Mouse (Mus musculus): ENCODE measurements around the gene Ms4a4a. TPM values are rescaled to one million over a fixed set of nuclear protein-coding genes. Genes with fewer than 3 reads are reported as not detected.
"Not testable (repeated sequence)": the region's sequence is repeated elsewhere in the genome, so short reads cannot be mapped to it uniquely, and the experiment has no call there.

The Ms4a4a gene
- 10 to 100 TPM; 10.1 to 12.5 TPM for total RNA-seq (2021)
- long read RNA-seq, experiment 1, partial matches to known transcripts = 0 of 1 reads
- long read RNA-seq, experiment 1, other reads (novel, unspliced or antisense) = 0 of 1 reads
- long read RNA-seq, experiment 2, transcript Ms4a4a-201 (7 exons, 836 nt) = major isoform, 5 of 6 reads
- long read RNA-seq, experiment 2, partial matches to known transcripts = 0 of 6 reads
- long read RNA-seq, experiment 2, other reads (novel, unspliced or antisense) = 1 of 6 reads

DNA sequence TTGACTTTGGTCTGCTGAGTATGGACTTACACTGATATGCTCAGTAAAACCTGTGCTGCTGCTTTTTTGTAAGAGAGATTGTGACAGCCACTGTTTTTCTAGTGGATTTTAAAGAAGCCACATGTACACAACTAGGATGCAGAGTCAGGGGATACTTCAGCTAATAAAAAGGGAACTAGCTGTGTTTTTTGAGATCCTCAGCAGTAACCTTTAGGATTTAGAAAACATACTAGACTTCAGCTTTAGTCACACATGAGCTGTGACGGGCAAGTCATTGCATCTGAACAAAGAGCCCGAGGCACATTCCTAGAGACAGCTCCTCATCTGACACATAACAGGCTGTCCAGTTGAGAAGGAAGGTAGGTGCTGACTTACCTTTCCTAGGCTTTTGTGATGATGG is at the start of gene Ms4a4a:
Gene Ms4a4a, plus strand, starts transcription at position 251 of the 400 bp plus-strand sequence.
- DNase-seq (ENCODE audit: low spot score in 2 of 2) = no peak

DNA sequence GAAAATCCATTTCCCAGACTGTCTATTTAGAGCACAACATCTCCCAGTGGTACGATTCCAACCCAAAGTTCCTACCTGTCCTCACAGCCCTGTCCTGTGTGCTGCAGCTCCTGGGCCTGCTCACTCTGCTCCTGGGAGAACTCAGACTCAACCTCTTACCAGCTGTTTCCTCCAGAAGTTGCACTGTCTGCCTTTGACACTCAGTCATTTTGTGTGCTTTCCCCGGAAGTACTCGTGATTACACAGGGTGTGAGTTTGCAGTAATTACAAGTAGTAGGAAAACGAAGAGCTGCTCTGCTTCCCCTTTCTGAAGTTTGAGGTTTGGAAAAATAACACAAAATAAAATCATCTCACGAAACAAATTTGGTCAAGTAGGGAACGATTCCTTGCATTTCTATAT is 39.4 kb upstream of the Ms4a4a start, which contains the start of gene Ms4a7:
Gene Ms4a7, minus strand, starts transcription at position 215 of the 400 bp plus-strand sequence.
- no peak for DNase-seq (ENCODE audit: low spot score in 2 of 2)

DNA sequence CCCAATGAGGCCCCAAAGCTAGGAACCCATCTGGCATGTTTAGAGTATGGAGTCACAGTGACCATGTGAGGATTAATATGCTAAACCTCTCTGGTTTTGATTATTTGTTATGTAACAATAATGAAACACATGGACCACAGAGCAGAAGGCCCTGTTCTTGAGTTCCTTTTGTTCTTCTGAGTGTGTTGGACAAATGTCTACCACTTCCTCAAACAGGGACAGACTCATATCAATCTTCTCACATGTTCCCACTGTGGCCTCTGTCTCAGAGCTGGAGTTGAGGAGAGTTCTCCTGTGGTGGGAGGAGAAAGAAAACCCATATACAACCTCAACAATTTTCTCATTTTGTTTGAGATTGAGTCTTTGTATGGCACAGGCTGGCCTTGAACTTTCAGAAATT is 32.2 kb upstream of the Ms4a4a start:
- no peak for DNase-seq (ENCODE audit: low spot score in 2 of 2)

DNA sequence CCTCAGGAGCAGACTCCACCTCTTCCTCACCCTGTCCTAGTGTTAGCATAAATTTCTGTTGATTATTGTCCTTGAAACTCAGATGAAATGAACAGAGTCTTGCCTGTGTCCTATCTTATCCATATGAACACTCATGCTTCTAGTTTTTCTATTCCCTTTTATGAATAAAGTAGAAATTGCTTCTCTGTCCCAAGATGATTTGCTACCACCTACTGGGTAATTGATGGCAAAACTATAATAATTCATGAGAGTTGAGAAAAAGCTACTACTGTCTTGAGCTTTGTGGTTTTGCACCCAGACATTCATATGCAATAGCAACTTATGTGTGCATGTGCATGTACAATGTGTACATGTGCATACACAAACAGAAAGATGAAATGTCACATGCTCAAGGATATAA is 31.3 kb upstream of the Ms4a4a start:
- no peak for DNase-seq (ENCODE audit: low spot score in 2 of 2)

DNA sequence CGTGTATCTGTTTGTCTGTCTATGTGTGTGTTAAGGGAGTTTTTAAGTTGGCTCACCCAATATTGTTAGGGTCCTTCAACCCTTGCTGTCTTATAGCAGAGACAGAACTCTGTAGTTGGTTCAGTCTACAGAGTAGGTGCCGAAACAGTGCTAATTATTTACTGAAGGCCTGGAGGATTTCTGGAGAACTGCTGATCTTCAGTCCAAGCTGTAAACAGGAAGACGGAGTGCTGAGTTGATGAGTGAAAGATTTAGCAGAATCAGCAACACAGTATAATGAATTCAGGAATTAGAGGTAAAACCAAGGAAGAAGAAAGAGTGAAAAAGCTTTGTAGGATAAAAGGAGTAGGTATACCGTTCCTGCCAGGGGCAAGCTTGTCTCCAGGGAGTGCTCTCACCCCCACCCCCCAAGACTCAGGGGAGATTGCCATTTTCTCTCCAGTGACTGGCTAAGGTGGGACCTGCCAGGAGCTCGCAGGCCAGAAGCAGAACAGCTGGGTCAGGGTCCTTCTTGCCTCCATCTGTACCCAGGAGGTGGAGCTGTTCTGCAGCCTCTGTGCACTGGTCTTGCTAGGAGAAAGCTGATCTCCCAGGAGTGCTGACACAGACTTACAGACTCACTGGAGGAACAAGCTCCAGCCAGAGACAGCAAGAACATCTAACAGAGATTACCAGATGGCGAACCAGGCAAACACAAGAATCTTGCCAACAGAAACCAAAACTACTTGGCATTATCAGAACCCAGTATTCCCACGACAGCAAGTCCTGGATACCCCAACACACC is 25.4 kb upstream of the Ms4a4a start:
- no peak for DNase-seq (ENCODE audit: low spot score in 2 of 2)

DNA sequence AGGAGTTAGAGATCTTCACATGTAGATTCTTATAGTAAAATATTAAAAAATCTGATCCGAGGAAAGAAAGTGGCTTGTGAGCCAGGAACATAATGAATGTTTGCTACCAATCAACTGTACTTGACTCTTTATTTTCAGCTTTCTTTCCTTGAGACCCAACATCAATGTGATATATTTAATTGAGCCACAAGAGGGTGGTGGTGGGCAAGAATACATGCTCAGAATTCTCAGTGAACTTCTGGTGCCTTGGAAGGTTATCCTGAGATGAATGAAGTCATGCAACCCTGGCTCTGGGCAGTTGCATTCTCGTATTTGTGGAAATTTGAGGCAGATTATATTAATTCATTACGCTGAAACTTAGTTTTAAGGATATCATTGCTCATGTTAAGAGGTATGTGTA is 23.4 kb upstream of the Ms4a4a start:
- no peak for DNase-seq (ENCODE audit: low spot score in 2 of 2)

DNA sequence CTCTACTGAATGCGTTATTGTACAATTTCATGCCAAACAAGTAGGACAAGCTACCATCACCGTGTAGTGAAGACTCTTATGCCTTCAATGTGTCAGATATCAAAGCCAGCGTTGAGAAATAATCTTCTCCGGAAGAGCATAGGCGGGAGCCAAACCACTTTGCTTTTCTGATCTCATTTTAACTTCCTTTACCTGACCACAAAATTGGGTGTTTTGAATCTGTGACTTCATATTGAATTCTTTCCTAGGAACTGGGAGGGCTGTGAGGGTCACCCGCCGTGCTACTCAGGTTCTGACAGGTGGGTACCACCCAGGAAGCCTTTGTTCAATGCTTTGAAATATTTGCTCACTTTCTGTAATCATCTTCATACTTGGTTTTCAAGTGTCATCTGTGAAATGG is 19.6 kb upstream of the Ms4a4a start:
- DNase-seq (ENCODE audit: low spot score in 2 of 2) = no peak

DNA sequence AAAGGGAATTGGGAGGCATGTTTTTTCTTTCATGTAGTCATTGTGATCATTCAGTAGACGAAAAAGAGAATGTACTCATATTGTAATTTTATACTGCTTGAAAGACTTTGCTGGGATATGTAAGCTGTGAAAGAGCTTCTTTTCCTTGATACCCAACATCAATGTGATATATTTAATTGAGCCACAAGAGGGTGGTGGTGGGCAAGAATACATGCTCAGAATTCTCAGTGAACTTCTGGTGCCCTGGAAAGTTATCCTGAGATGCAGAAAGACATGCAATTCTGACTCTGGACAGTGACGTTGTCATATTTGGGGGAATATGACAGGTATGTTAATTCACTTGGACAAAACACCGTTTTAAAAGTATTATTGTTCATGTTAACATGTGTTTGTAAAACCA is 15.2 kb upstream of the Ms4a4a start:
- no peak for DNase-seq (ENCODE audit: low spot score in 2 of 2)

DNA sequence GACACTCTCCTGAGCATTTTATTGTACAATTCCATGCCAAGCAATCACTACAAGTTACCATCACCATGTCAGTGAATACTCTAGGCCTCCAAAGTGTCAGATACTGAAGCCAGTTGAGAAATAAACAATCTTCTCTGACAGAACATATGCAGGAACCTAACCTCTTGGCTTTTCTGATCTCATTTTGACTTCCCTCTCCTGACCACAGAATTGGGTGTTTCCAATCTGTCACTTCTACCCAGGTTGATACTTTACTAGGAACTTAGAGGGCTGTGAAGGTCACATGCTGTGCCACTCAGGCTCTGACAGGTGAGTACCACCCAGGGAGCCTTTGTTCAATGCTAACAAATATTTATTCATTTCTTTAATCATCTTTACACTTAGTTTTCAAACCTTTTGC is 13.3 kb upstream of the Ms4a4a start:
- no peak for DNase-seq (ENCODE audit: low spot score in 2 of 2)

DNA sequence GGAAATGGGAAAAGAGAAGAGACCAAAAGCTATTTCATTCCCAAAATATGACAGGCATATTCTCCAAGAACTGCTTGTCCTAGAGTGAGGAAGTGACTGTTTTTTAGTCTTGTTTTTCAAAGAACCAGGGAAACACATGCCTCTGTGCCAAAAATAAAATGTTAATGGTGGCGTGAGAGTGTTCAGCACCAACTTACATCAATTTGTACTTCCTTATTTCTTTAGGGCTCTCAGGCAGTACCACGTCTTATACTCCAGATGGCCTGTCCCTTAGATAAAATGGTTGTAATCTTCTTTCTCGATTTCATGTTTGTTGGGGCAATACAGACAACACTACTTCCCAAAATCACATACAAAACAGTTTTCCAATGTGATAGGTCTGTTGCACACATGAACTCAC is 7.0 kb upstream of the Ms4a4a start:
- no peak for DNase-seq (ENCODE audit: low spot score in 2 of 2)

DNA sequence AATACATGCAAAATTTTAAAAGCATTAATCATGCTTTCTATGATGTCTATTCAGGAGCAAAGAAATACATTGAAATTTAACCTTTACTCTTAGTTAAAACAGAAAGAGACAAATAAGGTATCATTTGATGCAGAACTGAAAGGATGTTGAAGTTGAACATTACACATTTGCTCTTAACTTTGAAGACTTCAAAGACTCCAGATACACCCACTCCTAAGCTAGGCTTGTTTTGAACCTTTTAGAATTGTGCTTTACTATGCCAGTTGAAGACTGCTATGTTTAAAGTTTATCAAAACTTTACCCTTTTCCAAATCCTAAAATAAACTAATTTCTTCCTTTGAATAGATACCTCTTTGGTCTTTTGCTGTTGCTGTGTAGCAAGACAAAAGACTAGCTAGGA is 4.1 kb upstream of the Ms4a4a start:
- no peak for DNase-seq (ENCODE audit: low spot score in 2 of 2)

DNA sequence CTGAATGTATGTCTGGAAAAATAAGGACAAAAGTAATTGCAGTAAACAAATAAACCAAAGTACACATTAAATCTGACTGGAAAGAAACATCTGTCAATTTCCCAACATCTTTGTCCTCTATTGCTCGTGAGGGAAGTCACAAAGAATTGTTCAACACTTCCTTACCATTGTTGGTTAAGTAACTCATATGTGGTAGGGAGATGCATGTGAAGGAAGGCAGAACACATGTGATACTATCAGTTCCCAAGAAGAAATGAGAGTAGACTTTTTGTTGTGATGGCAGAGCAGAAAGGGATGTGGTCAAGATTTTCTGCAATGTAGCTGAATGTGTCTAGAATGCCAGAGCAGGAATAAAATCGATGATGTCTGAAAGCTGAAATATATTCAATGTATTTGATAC is 1.1 kb downstream of the Ms4a4a start:
- no peak for DNase-seq (ENCODE audit: low spot score in 2 of 2)

DNA sequence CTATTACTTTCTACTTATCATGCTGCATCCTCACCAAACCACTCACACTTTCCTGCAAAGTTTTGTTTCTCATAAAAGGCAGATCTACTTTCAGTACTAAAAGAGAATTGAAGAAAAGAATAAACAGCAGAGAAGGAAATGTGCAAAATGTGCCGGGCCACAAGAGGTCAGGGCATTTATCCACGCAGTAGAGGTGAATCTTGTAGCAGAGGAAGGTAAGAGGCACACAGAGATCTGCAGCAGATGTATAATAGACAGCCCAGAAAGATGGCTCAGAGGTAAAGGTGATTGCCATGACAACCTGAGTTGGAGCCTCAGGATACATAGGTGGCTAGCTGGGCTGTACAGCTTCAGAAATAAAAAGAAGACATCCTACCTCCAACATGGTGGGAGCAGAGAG is 11.8 kb downstream of the Ms4a4a start:
- DNase-seq (ENCODE audit: low spot score in 2 of 2) = no peak

DNA sequence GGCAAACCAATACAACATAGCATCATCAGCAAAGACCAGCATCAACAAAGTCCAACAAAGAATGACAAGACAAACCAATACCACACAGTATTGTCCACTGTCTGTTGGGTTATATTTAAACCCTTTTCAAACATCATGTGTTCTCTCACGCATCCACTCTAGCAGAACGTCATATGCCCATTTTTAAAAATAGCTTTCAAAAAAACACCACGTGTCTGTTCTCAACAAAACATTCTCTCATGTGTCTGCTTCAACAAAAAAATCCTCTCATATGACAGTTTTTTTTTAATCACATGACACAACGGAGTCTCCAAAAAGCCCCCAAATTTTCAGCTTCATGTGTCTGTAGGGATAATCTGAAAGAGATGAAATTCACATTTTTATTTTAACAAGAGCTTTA is 12.4 kb downstream of the Ms4a4a start:
- DNase-seq (ENCODE audit: low spot score in 2 of 2) = no peak

DNA sequence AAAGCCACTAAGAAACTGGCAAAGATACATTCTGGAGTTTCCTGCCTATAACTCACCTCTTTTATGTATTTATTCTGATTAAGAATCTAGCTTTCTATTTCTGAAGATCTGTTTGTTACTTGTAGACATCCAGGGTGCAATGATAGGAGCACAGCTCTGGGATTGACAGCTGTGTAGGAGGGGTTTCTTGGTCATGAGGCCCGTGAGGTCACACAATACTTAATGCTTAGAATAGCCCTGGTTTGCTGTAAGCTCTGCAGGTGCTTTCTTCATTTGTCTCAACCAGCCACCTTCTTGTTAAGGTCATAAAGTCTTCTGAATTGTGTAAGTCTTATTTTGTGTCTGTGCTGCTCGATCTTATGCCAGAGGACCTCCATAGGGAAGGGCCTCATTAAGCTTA is 13.6 kb downstream of the Ms4a4a start:
- DNase-seq (ENCODE audit: low spot score in 2 of 2) = no peak

DNA sequence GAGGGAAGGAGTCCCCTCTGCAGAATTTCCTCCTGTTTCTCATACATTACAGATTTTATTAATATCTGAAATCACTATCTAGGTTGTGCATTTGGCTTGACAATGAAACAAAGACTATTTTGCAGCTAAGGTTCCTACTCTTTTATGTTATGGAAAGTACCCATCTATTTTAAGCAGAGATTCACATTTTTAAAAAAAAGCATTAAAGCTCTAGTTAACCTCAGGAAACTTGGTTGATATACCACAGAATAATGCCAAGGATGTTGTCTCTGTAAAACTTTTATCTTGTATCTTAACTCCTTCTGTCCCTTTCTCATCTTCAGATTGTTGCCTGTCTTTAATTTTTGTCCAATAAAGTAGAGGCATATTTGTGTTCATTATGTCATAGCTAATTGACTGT is 20.4 kb downstream of the Ms4a4a start:
- DNase-seq (ENCODE audit: low spot score in 2 of 2) = no peak

DNA sequence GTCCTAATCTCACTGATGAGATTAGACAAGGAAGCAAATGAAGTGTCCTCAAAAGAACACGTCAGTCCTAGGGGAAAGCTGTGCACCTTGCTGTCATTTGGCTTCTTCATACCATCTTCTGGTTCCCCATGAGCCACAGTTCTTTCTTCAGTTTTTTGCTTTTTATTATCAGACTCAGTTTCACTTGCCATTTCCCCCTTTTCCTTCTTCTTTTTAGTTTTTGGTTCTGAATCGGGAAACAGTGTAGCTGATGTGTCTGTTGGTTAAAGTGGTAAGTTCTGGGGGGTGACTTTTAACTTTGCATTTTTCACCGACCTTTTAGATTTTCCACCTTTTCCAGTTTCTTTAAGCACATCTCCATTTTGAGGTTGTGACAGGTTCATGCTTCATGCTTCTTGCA is 29.2 kb downstream of the Ms4a4a start, which contains the start of gene Ms4a4c:
Gene Ms4a4c, plus strand, starts transcription at position 244 of the 400 bp plus-strand sequence.
- no peak for DNase-seq (ENCODE audit: low spot score in 2 of 2)

DNA sequence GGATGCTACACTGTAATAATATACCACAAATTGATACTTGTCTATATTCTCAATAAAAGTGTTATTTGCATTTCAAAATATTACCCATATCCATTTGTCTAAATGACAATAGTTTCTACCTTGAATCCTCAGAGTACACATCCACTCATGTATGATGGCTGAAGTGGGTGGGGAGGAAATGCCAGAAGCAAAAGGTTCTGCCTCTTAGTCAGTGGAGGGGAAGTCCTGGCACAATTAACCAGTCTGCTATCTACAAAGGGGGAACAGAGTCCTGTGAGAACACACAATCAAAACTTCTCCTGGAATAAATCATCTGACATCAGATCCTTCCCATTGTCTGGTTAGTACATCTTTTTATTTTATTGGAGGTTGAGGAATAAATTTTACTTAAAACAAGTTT is 32.1 kb downstream of the Ms4a4a start:
- DNase-seq (ENCODE audit: low spot score in 2 of 2) = no peak

DNA sequence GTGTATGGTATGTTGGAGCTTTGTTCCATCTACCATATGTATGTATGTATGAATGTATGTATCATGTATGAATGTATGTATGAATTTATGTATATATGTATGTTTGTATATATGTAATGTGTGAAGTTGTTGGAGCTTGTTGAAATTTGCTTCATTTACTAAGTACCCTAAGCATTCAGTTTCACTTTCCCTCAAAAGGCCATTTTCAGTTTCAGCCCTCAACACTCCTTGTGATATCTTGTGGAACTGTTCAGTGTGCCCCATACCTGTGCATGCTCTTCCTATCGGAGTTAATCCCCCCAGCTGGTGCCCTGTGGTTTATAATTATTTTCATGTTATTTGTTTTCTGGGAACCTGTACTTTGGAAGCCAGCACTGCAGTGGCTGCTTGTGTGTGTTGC is 33.3 kb downstream of the Ms4a4a start:
- DNase-seq (ENCODE audit: low spot score in 2 of 2) = no peak

DNA sequence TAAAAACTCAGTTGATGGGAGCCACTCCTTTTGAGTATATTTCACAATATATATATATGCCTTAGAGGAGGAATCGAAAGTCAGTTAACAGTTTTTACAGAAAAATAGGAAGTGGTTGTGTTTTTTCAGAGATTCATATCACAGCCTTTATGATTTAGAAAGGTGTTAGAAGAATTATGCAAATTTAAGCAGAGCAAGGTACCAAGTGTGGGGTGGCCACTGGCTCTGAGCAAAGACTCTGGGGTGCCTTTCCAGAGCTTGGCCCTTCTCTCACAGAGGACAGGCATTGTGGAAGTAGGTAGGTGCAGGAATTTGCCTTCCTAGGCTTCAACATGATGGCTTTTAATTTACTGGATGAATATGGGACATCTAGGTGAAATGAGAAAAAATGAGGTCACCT is 36.3 kb downstream of the Ms4a4a start:
- no peak for DNase-seq (ENCODE audit: low spot score in 2 of 2)

DNA sequence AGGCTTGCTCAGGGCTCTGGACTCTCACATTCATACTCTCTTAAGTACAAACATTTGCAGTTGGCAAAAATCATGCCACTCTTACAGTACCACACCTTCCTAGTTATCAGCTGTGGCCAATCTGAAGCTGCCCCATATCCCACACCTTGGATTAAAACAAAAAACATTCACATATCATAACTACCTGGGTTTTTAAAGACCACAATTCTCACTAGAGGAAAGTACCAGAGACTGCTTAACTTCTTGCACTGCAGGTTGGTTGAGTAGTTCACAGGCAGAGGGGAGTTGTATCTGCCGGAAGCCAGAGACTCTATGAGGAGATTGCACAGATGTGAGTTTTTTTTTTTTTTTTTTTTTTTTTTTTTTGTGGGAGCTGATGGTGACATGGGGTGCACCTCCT is 38.8 kb downstream of the Ms4a4a start:
- DNase-seq (ENCODE audit: low spot score in 2 of 2) = no peak

DNA sequence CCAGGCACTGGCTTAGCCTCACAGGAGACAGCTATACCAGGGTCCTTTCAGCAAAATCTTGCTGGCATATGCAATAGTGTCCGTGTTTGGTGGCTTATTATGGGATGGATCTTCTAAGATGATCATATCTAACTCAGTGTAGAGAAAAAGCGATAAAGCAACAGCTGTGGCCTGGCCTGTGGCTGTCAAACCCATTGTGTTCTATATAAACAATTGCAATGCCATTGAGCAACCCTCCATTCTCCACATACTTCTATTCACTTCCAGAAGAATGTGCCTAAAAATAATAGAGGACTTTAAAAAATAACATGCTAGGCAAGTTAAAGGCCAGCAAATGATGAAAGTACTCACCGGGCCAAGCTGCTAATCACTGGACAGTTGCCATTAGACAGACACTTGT is 40.3 kb downstream of the Ms4a4a start:
- DNase-seq (ENCODE audit: low spot score in 2 of 2) = no peak

DNA sequence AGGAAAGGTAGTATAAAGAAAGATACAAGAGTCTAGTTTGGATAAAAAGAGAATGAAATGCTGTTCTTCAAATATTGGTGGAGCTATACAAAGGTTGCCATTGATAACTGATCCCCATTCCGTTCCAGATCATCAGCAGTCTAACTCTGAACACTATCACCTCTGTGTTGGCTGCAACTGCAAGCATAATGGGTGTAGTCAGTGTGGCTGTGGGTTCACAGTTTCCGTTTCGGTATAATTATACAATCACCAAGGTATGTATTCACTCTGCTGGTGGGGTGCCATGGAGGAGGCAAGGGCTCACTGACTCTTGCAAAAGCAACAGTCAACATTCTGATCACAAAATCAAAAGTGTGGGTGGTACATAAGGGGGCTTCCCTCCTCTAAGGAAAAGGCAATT is 43.5 kb downstream of the Ms4a4a start:
- DNase-seq (ENCODE audit: low spot score in 2 of 2) = not testable (repeated sequence)
